Comparison of ENCODE assay signal across 10 mouse cellular contexts in genomic region chr3:78581868-78582267, GRCm38 (mm10).
DNase-seq lines count a peak whose midpoint lies in the region; ATAC-seq lines count a peak whose summit lies in the region.
"Had no signal": no experiment of that assay in that cellular context is flagged by ENCODE, and none has a peak within 500 bp of the region (broad histone marks: within the 10 kb centered on the region; RNA-seq: fewer than 3 reads in every experiment).

No protein-coding gene starts in this region.

- peaks cover 3% of the 10 kb centered on the region; the same call in 1 of the 2 replicates for H3K4me1 ChIP-seq in heart, embryonic 16.5 days (ENCODE audit: control insufficient read depth, insufficient read depth, low read length)
- 0 out of 2 replicates have a peak, but pooled peaks cover 5% of the 10 kb centered on the region for H3K4me1 ChIP-seq in midbrain, embryonic 12.5 days
- H3K4me1 ChIP-seq in midbrain, embryonic 10.5 days = no peaks in the 10 kb centered on the region
- 0 out of 2 replicates have a peak, but pooled peaks cover 9% of the 10 kb centered on the region for H3K4me1 ChIP-seq in embryonic facial prominence, embryonic 14.5 days (ENCODE audit: control insufficient read depth, insufficient read depth, low read length)

- no peaks in the 10 kb centered on the region for H3K9me3 ChIP-seq in heart, embryonic 16.5 days (replicated peaks; ENCODE audit: control insufficient read depth, low read length)
- H3K9me3 ChIP-seq in midbrain, embryonic 12.5 days = no peaks in the 10 kb centered on the region
- no peaks in the 10 kb centered on the region for H3K9me3 ChIP-seq in midbrain, embryonic 10.5 days (replicated peaks)
- H3K9me3 ChIP-seq in embryonic facial prominence, embryonic 14.5 days (ENCODE audit: control insufficient read depth, low read length) = no peaks in the 10 kb centered on the region
- H3K9me3 ChIP-seq: G1E; limb, embryonic 12.5 days had no signal

- H3K36me3 ChIP-seq in heart, embryonic 16.5 days (ENCODE audit: control insufficient read depth, insufficient read depth) = no peaks in the 10 kb centered on the region
- no peaks in the 10 kb centered on the region for H3K36me3 ChIP-seq in midbrain, embryonic 12.5 days
- H3K36me3 ChIP-seq in midbrain, embryonic 10.5 days = no peaks in the 10 kb centered on the region
- no peaks in the 10 kb centered on the region for H3K36me3 ChIP-seq in embryonic facial prominence, embryonic 14.5 days (ENCODE audit: control insufficient read depth, insufficient read depth, low read length)
- H3K36me3 ChIP-seq: G1E; limb, embryonic 12.5 days had no signal

- ATAC-seq in heart, embryonic 16.5 days (replicated peaks; ENCODE audit: extremely low read depth, insufficient read depth, low FRiP score) = peak; percentile 72; the same call in 1 of the 2 replicates
- ATAC-seq in midbrain, embryonic 12.5 days (ENCODE audit: low FRiP score, low read depth) = 0 out of 2 replicates have a peak, but pooled peaks have one; percentile 54
- ATAC-seq in embryonic facial prominence, embryonic 14.5 days (ENCODE audit: low read depth) = peak; percentile 55; the same call in 1 of the 2 replicates

- H3K4me2 ChIP-seq in heart, embryonic 16.5 days (ENCODE audit: low read depth, low read length) = no peak overlapping the region
- no peak overlapping the region for H3K4me2 ChIP-seq in midbrain, embryonic 12.5 days (replicated peaks)
- no peak overlapping the region for H3K4me2 ChIP-seq in embryonic facial prominence, embryonic 14.5 days (ENCODE audit: low read depth, low read length)
- H3K4me2 ChIP-seq: limb, embryonic 12.5 days had no signal

- no peaks in the 10 kb centered on the region for H3K27me3 ChIP-seq in heart, embryonic 16.5 days (ENCODE audit: control insufficient read depth, insufficient read depth, low read length)
- H3K27me3 ChIP-seq in midbrain, embryonic 12.5 days = no peaks in the 10 kb centered on the region
- no peaks in the 10 kb centered on the region for H3K27me3 ChIP-seq in midbrain, embryonic 10.5 days (ENCODE audit: low read depth, poor library complexity, severe bottlenecking)
- H3K27me3 ChIP-seq in embryonic facial prominence, embryonic 14.5 days (replicated peaks; ENCODE audit: control insufficient read depth, insufficient read depth, low read length) = no peaks in the 10 kb centered on the region
- H3K27me3 ChIP-seq: limb, embryonic 12.5 days had no signal

- no peak for DNase-seq in heart, postnatal 14 days
- no peak for DNase-seq in midbrain, embryonic 10.5 days (ENCODE audit: low spot score)
- peak; percentile 68 for DNase-seq in embryonic facial prominence, embryonic 14.5 days (ENCODE audit: low spot score)
- DNase-seq in retina, adult 2 months (ENCODE audit: low read depth, low spot score) = peak; percentile 6
- no peak for DNase-seq in gastrocnemius, adult 8-10 months (ENCODE audit: low spot score in 2 of 2)
- DNase-seq in c-Kit-positive CD71-positive TER-119-positive erythroid progenitor cells, embryonic 14.5 days (ENCODE audit: low spot score) = no peak

- WGBS in heart, embryonic 16.5 days = 3% methylated on average over 1 of the region's 1 CpGs
- WGBS in midbrain, embryonic 12.5 days = 27% methylated on average over 1 of the region's 1 CpGs
- 30% methylated on average over 1 of the region's 1 CpGs for WGBS in midbrain, embryonic 10.5 days
- 21% methylated on average over 1 of the region's 1 CpGs for WGBS in embryonic facial prominence, embryonic 14.5 days

- intact Hi-C loops in heart, postnatal 14 days (cut with DNase I) = no loop called here

- H3K27ac ChIP-seq in heart, embryonic 16.5 days (ENCODE audit: low read length) = no peak overlapping the region
- H3K27ac ChIP-seq in midbrain, embryonic 12.5 days (replicated peaks) = no peak overlapping the region
- H3K27ac ChIP-seq in midbrain, embryonic 10.5 days (replicated peaks) = no peak overlapping the region
- no peak overlapping the region for H3K27ac ChIP-seq in embryonic facial prominence, embryonic 14.5 days (replicated peaks; ENCODE audit: low read depth, low read length)
- H3K27ac ChIP-seq: limb, embryonic 12.5 days had no signal

- H3K9ac ChIP-seq in heart, embryonic 16.5 days (ENCODE audit: low read length) = no peak overlapping the region
- H3K9ac ChIP-seq in midbrain, embryonic 12.5 days (replicated peaks) = no peak overlapping the region
- H3K9ac ChIP-seq in embryonic facial prominence, embryonic 14.5 days (ENCODE audit: low read depth, low read length) = no peak overlapping the region
- H3K9ac ChIP-seq: limb, embryonic 12.5 days had no signal

- no peak overlapping the region for H3K4me3 ChIP-seq in heart, embryonic 16.5 days (ENCODE audit: low read length)
- no peak overlapping the region for H3K4me3 ChIP-seq in midbrain, embryonic 12.5 days
- H3K4me3 ChIP-seq in midbrain, embryonic 10.5 days = no peak overlapping the region
- H3K4me3 ChIP-seq in embryonic facial prominence, embryonic 14.5 days (ENCODE audit: low read depth, low read length) = no peak overlapping the region
- H3K4me3 ChIP-seq: limb, embryonic 12.5 days had no signal

Comparison
In these comparisons a context has a peak if more than half of its experiments do, and no peak if none do; other contexts are left out.
1. DNase-seq: peak in embryonic facial prominence, embryonic 14.5 days (single experiment) and retina, adult 2 months (single experiment); none in heart, postnatal 14 days (0 of 2), midbrain, embryonic 10.5 days (single experiment), gastrocnemius, adult 8-10 months (0 of 2) and c-Kit-positive CD71-positive TER-119-positive erythroid progenitor cells, embryonic 14.5 days (single experiment).
2. Peak in every context shown above with its lines, with median percentiles within 50 percentile points of each other: ATAC-seq.